Mouse (Mus musculus) hindbrain, embryonic 15.5 days (tissue): Measurements from ENCODE around the gene Stoml2. TPM values are rescaled to one million over a fixed set of nuclear protein-coding genes. Genes with fewer than 3 reads are reported as not detected.

Experiments used
- ATAC-seq: fragments of 200-750 bp; cut with Nextera tagmentation; 2 replicates; pipeline ENCODE4 v1.8.0; 2017; ENCODE audit warnings: low read depth, moderate number of reproducible peaks, moderate TSS enrichment; ENCODE audit not compliant: low FRiP score
- H3K27ac ChIP-seq: fragments of 300-500 bp; sonication (generic); replicated peaks from 2 replicates; pipeline ENCODE4 v1.5.1; 2015; ENCODE audit warnings: mild to moderate bottlenecking, inconsistent platforms
- H3K27me3 ChIP-seq: fragments of 300-500 bp; sonication (generic); 2 replicates; pipeline ENCODE4 v1.6.1; 2015; ENCODE audit warnings: control low read depth, inconsistent platforms
- H3K36me3 ChIP-seq: fragments of 300-500 bp; sonication (generic); 2 replicates; pipeline ENCODE4 v1.6.1; 2015; ENCODE audit warnings: control low read depth, inconsistent platforms
- H3K4me1 ChIP-seq: fragments of 300-500 bp; sonication (generic); replicated peaks from 2 replicates; pipeline ENCODE4 v1.6.1; 2015; ENCODE audit warnings: control low read depth, inconsistent platforms
- H3K4me2 ChIP-seq: fragments of 300-500 bp; sonication (generic); 2 replicates; pipeline ENCODE4 v1.6.1; 2015; ENCODE audit warnings: moderate library complexity, mild to moderate bottlenecking, inconsistent platforms
- H3K4me3 ChIP-seq: fragments of 300-500 bp; sonication (generic); 2 replicates; pipeline ENCODE4 v1.5.1; 2015; ENCODE audit warnings: mild to moderate bottlenecking, inconsistent platforms
- H3K9ac ChIP-seq: fragments of 300-500 bp; sonication (generic); 2 replicates; pipeline ENCODE4 v1.6.1; 2015; ENCODE audit warnings: inconsistent platforms
- H3K9me3 ChIP-seq: fragments of 300-500 bp; sonication (generic); 2 replicates; pipeline ENCODE4 v1.6.1; 2016; ENCODE audit warnings: control low read depth, inconsistent platforms
- WGBS: fragments of 180-500 bp; shearing (Covaris S2); methylation state at CpG from one replicate; pipeline ENCODE4 v1.1.7; 2015; 5-methylcytosine and 5-hydroxymethylcytosine counted together
- polyA plus RNA-seq: library from polyadenylated mRNA; unstranded; fragments of >200 nt; fragmentation: Nextera tagmentation; extraction: Ambion mirVana; gene quantifications from 2 replicates; pipeline ENCODE4 v1.2.1, GENCODE M21; 2015

Stoml2 gene
- polyA plus RNA-seq, 1 experiment from 2014 or later: 227 TPM

DNA sequence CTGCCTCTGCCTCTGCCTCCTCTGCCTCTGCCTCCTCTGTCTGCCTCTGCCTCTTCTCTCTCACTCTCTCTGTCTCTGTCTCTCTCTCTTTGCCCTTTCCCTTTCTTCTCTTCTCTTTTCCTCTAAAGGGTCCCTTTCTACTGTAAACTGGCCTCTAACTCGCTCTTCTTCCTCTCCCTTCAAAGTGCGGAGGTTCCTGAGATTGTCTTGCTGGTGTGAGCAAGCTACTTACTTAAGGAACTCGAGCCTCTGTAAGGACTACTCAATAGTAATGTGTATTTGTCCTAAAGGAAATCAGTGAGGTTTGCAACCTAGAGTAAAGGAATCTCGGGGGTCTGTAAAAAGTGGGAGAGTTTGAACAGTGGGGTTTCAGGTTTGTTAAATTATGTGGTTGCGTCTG lies 15.1 kb upstream of the Stoml2 start:
- Histone ChIP-seq H3K9ac (no peak overlapping the region), H3K27me3 (no peaks in the 10 kb centered on the region), H3K27ac (no peak overlapping the region), H3K9me3 (no peaks in the 10 kb centered on the region), H3K36me3 (no peaks in the 10 kb centered on the region), H3K4me3 (no peak overlapping the region), H3K4me2 (peak overlapping the region; percentile 93), H3K4me1 (peaks cover 30% of the 10 kb centered on the region)
- ATAC-seq: no peak
- WGBS: 62% methylated on average over 5 of the region's 5 CpGs

GRCm38 (mm10) chr4:43045659-43046302 lies 14.3 kb upstream of the Stoml2 start, which contains the start of gene Fam214b:
Fam214b (minus strand) TSS chr4:43046220.
- 0% methylated on average over 33 of the region's 33 CpGs for WGBS
- Histone ChIP-seq H3K27me3 (no peaks in the 10 kb centered on the region), H3K4me3 (peak within 1 kb of the TSS; percentile 73), H3K4me1 (peaks cover 32% of the 10 kb centered on the region), H3K36me3 (no peaks in the 10 kb centered on the region), H3K27ac (peak within 1 kb of the TSS; percentile 83), H3K9ac (peak within 1 kb of the TSS; percentile 66), H3K9me3 (no peaks in the 10 kb centered on the region), H3K4me2 (peak within 1 kb of the TSS; percentile 93)
- peak; percentile 92 for ATAC-seq

DNA sequence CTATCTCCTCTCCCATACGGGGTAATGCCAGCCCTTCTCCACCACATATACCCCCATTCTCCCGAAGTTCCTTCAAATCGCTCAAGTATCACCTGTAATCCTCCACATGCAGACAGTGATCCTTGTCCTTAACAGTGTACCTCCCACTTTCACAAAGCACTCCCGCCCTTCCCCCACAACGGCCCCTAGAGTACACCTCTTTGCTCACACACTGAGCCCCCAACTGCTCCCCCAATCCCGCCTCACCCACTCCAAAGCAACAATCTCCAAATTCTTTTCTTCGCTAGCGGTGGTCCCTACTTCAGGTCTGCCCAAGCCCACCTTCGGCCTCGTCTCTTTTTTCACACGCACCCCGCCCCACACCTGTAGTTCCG lies 13.8 kb upstream of the Stoml2 start:
- Histone ChIP-seq H3K4me3 (peak overlapping the region; percentile 73), H3K9me3 (no peaks in the 10 kb centered on the region), H3K4me1 (peaks cover 36% of the 10 kb centered on the region), H3K4me2 (peak overlapping the region; percentile 93), H3K27ac (peak overlapping the region; percentile 83), H3K36me3 (no peaks in the 10 kb centered on the region), H3K27me3 (no peaks in the 10 kb centered on the region), H3K9ac (peak overlapping the region; percentile 66)
- WGBS: 3% methylated on average over 13 of the region's 13 CpGs
- peak; percentile 4 for ATAC-seq

DNA sequence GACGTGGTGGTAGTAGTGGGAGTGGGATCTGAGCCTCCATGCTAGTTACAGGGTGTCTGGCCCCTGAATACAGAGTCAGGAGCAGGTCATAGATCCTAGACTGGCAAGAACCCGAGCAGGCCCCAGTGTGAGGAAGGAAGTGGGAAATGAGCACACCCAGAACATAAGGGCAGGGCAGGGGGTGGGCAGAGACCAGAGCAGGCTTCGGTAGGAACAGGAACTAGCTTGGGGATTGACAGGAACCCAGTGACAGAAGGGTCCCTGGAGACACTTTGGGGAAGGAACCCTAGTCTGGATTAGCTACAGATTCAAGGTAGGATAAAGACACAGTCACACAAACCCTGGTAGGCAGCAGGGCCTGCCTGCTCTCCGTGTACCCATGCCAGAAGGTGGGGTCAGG lies 13.2 kb upstream of the Stoml2 start:
- WGBS: 0% methylated on average over 4 of the region's 4 CpGs
- Histone ChIP-seq H3K9ac (peak overlapping the region; percentile 66; the same call in 1 of the 2 replicates), H3K4me2 (peak overlapping the region; percentile 93), H3K36me3 (no peaks in the 10 kb centered on the region), H3K9me3 (no peaks in the 10 kb centered on the region), H3K27me3 (no peaks in the 10 kb centered on the region), H3K27ac (peak overlapping the region; percentile 83), H3K4me1 (peaks cover 37% of the 10 kb centered on the region), H3K4me3 (peak overlapping the region; percentile 73)
- no peak for ATAC-seq

DNA sequence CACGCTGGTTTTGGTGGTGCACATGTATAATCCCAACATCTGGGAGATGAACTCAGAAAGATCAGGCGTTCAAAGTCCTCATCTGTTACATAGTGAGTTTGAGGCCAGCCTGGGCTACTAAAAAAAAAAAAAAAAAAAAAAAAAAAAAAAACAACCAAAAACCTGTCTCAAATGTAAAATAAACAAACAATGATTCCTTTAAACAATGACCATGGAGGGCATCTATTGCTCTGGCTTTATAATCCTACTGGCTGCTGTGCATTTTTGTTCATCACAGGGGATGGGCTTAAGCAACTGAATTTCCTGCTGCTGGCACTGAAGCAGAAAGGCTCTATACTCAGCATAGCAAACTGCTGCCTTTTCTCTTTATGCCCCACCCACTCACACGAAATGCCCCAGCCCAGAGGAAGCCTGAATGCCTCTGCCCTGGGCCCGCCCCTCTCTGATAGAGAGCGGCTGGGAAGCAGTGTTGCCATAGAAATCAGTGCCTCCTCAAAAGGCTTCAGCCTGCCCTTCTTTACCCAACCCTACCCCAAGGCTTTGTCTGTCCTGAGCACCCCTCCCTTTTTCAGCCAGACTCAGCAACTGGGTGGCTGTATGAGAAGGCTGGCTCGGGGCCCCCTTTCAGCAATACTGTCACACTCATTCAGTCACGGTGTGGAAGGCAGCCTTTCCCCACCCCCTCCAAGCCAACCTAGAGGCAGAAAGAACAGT lies 12.3 kb upstream of the Stoml2 start:
- H3K9ac ChIP-seq: 0 out of 2 replicates have a peak overlapping the region, but pooled peaks have one; percentile 12

GRCm38 (mm10) chr4:43040881-43041547 lies 9.5 kb upstream of the Stoml2 start:
- H3K9ac ChIP-seq: no peak overlapping the region
- H3K4me2 ChIP-seq: no peak overlapping the region
- H3K27ac ChIP-seq: 0 out of 2 replicates have a peak overlapping the region, but pooled peaks have one; percentile 22
- peaks cover 4% of the 10 kb centered on the region; the same call in 1 of the 2 replicates for H3K36me3 ChIP-seq
- ATAC-seq: no peak
- no peaks in the 10 kb centered on the region for H3K9me3 ChIP-seq
- H3K4me1 ChIP-seq: peaks cover 57% of the 10 kb centered on the region
- H3K4me3 ChIP-seq: no peak overlapping the region
- H3K27me3 ChIP-seq: no peaks in the 10 kb centered on the region
- 70% methylated on average over 9 of the region's 9 CpGs for WGBS

More for the DNA sequence above, 12.3 kb upstream of the Stoml2 start:
- Histone ChIP-seq H3K4me2 (peak overlapping the region; percentile 93), H3K36me3 (no peaks in the 10 kb centered on the region), H3K4me1 (peaks cover 46% of the 10 kb centered on the region), H3K9me3 (no peaks in the 10 kb centered on the region), H3K4me3 (peak overlapping the region; percentile 73), H3K27ac (peak overlapping the region; percentile 83), H3K27me3 (no peaks in the 10 kb centered on the region)
- 7% methylated on average over 7 of the region's 7 CpGs for WGBS
- ATAC-seq: peak; percentile 59

DNA sequence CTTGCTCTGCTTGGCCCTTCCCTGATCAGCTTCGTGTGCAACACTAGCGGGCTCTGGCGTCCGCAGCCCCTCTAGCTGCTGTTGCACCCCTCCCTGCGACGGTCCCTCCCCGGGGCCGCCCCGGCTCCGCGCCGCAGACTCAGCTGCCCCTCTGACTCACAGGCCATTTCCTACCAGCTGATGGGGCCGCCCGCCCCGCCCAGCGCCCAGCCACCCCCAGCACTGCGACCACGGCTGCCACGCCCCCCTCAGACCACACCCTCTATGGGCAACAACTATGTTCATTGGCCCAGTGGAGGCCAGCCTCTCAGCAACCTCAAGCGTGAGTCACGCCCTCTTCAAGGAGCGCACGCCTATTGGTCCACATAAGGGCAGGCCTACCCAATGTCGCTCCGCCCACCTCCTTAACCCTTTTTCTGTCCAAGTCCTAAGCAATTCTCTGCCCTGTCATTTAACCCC lies 8.6 kb upstream of the Stoml2 start:
- peak overlapping the region; percentile 82 for H3K9ac ChIP-seq
- no peaks in the 10 kb centered on the region for H3K9me3 ChIP-seq
- H3K36me3 ChIP-seq: peaks cover 12% of the 10 kb centered on the region
- H3K27me3 ChIP-seq: no peaks in the 10 kb centered on the region
- peak overlapping the region; percentile 82 for H3K4me2 ChIP-seq
- peak; percentile 96 for ATAC-seq
- peaks cover 54% of the 10 kb centered on the region for H3K4me1 ChIP-seq
- H3K4me3 ChIP-seq: peak overlapping the region; percentile 94
- peak overlapping the region; percentile 82 for H3K27ac ChIP-seq
- 2% methylated on average over 23 of the region's 25 CpGs for WGBS

DNA sequence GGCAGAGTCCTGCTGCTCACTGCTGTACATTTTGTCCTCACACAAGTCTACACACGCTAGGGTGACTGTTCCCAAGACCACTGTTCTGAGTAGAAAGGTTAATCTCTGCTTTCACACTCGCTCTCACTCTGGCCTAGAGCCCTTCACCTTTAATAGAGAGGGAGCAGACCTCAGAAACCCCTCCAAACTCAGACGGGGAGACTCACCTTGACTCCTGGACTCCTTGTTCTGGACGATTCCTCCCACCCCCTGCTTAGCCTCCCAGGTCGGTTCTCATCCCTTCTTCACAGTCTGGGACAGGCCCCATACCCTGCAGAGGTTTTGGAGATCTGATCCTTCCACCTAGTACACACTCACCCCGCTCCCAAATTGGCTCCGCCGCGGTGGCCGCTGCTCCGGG lies 8.1 kb upstream of the Stoml2 start:
- Histone ChIP-seq H3K36me3 (peaks cover 17% of the 10 kb centered on the region), H3K9me3 (no peaks in the 10 kb centered on the region), H3K27me3 (no peaks in the 10 kb centered on the region), H3K27ac (peak overlapping the region; percentile 82), H3K9ac (peak overlapping the region; percentile 82), H3K4me1 (peaks cover 49% of the 10 kb centered on the region), H3K4me2 (peak overlapping the region; percentile 82), H3K4me3 (peak overlapping the region; percentile 94)
- 3% methylated on average over 11 of the region's 11 CpGs for WGBS
- no peak for ATAC-seq

DNA sequence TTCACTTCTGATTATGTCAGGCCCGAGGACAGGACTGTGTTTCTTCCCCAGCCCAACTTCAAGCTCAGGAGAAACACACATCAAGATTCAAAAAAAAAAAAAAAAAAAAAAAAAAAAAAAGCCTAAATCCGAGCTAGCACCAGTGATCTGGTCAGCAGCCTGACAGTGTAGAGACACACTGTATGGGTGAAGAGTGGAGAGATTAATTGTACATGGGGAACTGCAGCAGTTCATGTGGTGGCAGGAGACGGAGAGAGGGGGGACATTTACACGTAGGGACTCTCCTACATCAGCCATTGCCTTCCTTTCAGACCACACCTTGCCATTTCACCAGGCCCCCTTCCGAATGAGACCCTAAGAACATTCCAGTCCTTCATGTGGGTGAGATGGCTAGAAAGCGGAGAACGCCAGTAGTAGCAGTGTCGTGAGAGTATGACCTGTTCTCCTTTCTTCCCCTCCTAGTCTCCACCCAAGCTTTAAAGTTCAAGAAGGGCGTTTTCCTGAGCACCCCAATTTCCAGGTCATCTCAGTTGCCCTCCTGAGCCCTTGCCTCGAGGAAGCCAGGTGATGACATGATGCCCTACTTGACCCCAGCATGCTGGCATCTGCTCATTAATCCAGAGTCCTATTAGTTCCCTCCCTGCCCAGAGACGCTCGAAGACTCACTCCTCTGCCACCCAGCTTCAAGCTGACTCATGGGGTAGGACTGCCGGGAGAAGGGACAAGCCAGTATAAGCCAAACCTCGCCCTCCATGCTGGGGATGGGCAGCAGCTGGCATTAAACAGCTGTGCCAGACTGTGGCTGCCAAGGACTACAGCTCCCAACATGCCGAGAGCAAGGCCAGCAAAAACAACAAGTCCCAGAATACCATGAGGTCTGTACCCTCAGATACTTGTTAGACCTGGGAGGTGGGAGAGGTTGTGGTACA lies 7.3 kb upstream of the Stoml2 start:
- Histone ChIP-seq H3K4me1 (peaks cover 41% of the 10 kb centered on the region), H3K4me2 (peak overlapping the region; percentile 82), H3K4me3 (peak overlapping the region; percentile 94), H3K9ac (peak overlapping the region; percentile 82), H3K36me3 (peaks cover 25% of the 10 kb centered on the region), H3K27me3 (no peaks in the 10 kb centered on the region), H3K27ac (peak overlapping the region; percentile 82; the same call in 1 of the 2 replicates), H3K9me3 (no peaks in the 10 kb centered on the region)
- ATAC-seq: no peak
- WGBS: 55% methylated on average over 15 of the region's 15 CpGs

GRCm38 (mm10) chr4:43037860-43038566 lies 6.5 kb upstream of the Stoml2 start:
- peak overlapping the region; percentile 82 for H3K4me2 ChIP-seq
- peaks cover 33% of the 10 kb centered on the region for H3K4me1 ChIP-seq
- no peaks in the 10 kb centered on the region for H3K27me3 ChIP-seq
- no peak overlapping the region for H3K4me3 ChIP-seq
- no peaks in the 10 kb centered on the region for H3K9me3 ChIP-seq
- no peak overlapping the region for H3K27ac ChIP-seq
- H3K36me3 ChIP-seq: peaks cover 33% of the 10 kb centered on the region
- WGBS: 70% methylated on average over 4 of the region's 4 CpGs
- H3K9ac ChIP-seq: no peak overlapping the region
- ATAC-seq: no peak

GRCm38 (mm10) chr4:43036356-43036755 lies 4.8 kb upstream of the Stoml2 start:
- H3K9me3 ChIP-seq: no peaks in the 10 kb centered on the region
- H3K9ac ChIP-seq: no peak overlapping the region
- H3K4me2 ChIP-seq: no peak overlapping the region
- H3K27ac ChIP-seq: no peak overlapping the region
- H3K27me3 ChIP-seq: no peaks in the 10 kb centered on the region
- ATAC-seq: no peak
- peaks cover 33% of the 10 kb centered on the region for H3K36me3 ChIP-seq
- no peak overlapping the region for H3K4me3 ChIP-seq
- WGBS: 87% methylated on average over 10 of the region's 10 CpGs
- H3K4me1 ChIP-seq: peaks cover 44% of the 10 kb centered on the region
